Mouse (Mus musculus) c-Kit-negative CD71-positive TER-119-positive erythroid progenitor cells, embryonic 14.5 days (primary cell): ENCODE results near the gene Aaed1.

Experiments
- DNase-seq: peaks from one replicate; pipeline ENCODE4 v3.0.0-alpha.2; 2013; ENCODE audit warnings: low read depth, low spot score

The Aaed1 gene

DNA sequence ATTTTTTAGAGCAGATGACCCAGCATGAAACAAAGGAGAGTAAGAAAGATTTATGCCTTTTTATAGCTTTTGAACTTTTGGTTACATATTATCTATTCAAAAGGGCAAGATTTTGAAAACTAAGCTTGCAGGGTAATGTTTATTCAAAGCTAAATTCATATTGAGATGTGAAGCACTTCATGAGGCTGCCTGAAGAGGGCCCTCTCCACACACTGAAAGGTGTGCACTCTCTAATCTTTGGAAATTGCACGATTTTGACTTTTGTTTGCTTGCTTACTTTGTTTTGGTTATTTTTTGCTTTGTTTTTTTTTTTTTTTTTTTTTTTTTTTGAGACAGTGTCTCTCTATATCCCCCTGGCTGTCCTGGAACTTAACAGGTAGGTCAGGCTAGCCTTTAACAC, 62.1 kb downstream of the Aaed1 start:
- no peak for DNase-seq

DNA sequence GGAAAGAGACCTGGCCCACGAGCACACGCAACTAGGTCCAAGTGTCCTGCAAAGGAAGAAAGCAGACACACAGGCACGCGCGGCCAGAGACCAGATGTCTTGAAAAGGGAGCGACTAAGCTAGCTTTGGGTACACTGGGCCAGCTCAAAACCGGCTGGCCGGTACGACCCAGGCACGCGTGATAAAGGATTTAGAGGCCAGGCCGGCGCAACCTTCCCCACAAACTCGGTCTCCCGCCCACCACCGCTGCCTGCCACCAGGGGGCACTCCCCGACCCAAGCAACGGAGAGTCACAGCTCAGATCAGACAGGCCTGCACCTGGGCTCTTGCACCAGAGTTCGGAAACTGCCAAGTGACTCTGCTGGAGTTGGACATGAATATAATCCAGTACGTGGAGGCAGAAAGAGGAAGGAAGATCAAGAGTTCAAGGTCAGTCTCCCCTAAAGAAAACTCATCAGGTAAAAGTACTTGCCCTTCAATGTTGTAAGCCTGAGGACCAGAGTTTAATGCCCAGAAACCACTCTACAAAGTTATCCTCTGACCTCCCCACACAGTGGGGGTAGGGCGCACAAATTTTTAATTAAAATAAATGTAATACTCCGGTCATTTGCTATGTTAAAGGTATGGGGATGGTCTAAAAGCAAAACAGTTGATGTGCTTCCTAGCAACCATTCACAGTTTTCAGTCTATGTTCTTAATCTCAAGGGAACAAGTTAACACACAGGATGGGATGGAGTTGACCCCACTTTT, 63.6 kb downstream of the Aaed1 start:
- peak; percentile 54 for DNase-seq

DNA sequence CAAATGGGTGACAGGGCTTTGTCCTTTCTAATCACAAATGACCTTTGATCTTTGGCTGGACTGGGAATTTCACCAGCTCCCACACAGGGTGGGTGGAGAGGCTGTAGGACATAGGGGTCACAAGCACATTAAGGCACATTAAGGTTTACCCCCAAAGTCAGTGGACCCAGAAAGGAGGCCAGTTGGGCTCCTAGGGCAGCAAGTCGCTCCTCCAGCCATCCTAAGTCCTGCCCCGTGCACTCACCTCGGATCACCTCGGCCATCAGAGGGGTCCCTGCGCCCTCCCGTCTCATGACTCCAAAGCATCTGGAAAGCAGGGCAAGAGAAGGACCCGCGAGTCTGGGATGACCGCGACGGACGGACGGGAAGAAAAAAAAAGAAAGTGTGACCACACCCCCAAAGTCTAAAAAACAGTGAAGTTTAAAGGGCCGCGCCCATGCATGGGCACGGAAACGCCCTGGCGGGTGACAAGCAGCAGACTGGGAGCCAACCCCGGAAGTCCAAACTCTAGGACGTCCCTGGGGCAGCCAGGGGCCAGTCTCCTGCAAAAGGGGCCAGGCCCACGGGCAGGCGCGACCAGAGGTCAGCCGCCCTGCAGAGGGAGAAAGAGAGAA, 64.2 kb downstream of the Aaed1 start:
- DNase-seq, result peak; percentile 42

DNA sequence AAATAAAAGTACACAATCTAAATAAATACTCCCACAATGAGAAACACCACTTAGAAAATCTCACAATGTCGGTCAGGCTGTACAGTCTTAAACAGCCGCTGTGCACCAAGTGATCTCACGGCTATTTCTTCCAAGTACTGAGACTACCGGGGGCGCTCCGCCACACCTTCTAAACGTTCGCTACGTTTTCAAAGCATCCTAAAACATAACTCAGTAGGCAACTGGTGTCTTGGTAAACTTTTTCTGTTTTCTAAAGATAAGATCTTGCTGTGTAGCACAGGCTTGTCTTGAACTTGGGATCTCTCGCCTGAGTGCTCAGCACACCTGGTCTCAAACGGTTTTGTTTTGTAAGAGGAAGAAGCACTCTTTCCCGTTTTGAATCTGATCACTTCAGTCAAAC, 66.4 kb downstream of the Aaed1 start:
- DNase-seq, result no peak

DNA sequence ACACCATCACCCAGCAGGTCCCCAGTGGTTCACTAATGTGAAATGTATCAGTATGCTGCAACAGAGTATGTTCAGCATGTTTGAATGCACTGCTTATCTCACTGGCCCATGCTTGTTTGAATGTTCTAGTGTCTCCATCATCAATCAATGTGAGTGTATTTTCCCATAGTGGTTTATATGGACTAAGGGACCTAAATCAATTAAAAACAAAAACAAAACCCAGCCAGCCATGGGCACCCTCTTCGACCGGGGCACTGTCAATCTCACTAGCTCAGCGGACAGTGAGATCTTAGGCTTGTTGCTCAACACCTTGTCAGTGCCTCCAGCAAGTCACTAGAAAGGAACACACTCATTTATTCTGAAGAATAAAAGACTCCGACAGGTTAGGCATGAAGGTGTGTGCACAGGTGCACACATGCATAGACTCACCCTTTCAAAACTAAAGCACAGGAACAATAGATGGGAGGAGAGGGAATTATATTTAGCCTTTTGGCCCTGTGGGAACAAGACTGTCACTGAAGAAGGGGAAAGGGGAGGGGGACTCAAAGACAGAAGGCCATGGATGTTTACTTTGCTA, 67.7 kb downstream of the Aaed1 start:
- DNase-seq, result no peak

DNA sequence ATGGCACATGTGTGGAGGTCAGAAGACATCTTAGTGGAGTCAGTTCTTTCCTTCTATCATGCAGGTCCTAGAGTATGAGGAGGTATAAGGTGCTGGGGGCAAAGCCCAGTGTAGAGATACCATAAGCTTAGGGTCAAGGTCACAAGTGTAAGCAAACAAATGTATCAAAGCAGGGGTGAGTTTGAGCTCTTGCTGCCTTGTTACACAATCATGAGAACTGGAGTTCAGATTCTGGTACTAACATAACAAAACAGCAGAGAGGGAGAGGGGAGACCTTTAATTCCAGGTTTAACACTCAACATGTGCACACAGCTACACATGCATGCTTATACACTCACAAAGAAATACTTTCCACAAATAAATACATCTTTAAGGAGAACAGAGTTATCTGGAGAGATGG, 69.8 kb downstream of the Aaed1 start:
- DNase-seq, result no peak

DNA sequence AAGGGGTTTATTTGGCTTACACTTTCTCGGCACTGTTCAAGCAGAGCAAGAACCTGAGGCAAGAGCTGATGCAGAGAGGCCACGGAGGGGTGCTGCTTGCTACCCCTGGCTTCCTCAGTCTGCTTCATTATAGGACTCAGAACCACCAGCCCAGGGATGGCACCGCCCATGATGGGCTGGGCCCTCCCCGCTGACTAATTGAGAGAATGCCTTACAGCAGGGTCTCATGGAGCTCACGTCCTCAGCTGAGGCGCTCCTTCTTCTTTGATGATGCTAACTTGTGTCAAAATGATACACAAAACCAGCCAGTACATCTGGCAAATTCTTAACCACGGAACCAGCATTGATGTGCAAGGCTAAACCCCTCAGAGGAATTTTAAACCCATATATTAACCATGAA, 71.9 kb downstream of the Aaed1 start:
- no peak for DNase-seq

DNA sequence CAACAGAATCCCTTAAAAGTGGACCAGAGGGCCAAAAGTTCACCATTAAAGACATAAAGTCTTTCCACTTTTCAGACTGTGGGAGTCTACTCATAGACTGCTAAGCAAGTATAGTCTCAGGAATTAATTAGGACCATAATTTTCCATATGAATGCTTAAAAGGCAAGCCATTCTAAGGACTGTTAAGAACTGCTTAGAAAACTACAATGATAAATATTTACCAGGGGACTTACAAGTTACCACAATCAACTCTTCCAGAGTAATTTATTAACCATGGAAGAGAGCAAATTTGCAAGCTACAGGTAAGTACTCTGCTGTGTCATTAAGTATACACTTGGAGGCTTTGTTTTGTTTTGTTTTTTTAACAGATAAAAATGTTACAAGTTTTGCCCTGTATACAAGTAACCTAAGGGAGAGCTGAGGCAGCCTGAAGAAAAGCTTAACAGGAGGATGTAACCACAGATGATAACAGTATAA, 74.8 kb downstream of the Aaed1 start:
- DNase-seq, result no peak

DNA sequence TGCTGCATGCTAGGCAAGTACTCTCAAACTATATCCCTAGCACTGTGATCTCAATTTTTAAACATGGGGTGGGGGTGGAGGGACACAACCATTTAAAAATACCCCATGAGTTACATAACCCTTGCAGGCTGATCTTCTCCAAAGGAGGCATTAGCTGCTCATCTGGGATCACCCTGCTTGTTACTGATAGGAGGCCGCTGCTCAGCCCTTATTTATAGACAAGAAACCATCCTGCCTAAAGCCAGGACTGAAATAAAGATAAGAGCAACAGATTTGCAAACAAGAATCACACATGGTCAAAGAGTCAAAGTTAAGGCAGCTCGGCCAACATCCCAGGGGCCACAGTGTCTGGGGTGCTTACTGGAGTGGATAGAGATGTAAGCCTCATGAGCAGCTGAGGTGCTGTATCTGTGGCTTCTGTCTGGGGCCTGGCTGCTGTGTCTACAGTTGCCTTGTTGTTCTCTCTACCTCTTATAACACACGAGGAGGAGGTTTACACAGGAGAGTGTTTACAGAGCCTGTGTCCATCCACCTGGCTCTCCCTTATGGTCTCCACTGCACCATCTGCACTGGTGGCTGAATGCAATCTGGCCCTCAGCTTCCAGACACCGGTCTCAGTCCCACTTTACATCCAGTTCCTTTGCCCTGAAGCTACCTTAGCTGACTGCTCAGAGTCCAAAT, 75.4 kb downstream of the Aaed1 start:
- DNase-seq, result no peak

DNA sequence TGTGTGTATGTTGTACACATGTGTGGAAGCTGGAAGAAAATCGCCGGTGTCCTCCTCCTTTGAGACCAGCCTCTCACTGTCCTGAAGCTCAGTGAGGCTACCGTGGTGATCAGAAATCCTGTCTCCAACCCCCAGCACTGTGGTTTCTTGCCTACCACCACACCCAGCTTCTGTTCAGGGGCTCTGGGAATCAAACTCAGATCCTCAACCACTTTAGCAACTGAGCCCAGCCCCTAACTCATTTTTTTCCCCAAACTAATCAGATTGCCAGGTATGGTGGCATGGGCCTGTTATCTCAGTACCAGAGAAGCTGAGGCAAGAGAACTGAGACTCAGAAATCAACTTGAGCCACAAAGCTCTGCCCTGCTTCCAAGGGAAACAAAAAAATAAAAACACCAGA, 76.7 kb downstream of the Aaed1 start:
- DNase-seq, result no peak

DNA sequence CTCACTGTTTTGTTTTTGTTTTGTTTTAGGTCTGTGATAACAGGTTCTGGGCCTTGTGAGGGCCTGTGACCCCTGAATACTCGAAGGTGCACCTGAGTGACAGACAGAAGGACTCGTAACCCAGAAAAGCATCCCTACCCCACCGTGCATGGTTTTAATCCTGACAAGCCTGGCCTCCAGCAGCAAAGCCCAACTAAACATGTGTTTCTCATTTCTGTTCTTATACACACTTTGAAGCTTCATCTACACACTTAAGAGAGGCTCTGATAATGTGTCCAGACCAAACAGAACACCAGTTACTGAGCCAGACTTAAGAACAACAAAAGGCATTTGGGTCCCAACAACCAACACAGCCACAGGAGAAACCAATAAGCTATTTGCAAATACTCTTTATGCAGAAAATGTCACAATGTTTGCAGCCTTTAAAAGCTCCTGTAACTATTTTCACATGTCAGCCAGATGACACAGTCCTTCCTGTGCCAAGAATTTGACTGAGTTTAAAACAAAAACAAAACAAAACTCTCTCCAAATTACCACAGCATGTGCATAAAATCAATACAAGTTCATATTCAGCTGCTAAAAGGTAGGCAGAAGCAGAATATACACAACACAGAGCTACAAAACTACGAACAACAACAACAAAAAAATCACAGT, 77.3 kb downstream of the Aaed1 start:
- no peak for DNase-seq

DNA sequence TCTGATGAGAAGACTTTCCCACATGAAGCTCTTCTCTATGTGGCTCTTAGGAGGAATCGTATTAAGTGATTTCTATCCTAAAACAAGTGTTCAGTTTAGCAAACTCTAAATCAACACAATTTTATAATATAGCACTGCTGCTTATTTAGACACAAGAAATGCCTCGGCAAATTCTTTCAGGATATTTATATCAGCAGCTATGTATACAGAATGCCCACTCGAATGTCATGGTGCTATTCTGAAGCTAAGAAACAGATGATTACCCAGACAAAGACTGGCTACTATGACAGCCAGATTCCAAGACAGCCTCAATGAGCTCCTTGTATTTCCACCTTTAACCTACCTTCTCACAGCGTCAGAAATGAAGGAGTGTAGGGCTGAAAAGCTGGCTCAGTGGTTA, 79.4 kb downstream of the Aaed1 start:
- no peak for DNase-seq

DNA sequence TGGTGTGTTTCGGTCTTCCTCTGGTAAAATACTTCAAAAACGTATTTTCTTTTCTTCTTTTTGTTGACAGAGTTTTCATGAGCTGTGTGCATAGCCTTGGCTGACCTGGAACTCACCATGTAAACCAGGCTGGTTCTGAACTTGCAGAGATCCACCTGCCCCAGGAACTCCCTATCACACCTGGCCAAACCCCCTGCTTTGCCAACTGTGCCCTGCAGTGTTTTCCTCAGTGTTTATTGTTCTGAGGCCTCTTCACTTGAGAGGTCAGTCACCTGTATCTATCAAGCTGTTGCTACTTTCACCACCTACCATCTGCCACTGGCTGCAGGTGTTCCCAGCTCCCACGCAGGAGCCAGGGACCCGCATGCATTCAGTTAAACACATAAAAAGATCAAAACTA, 85.8 kb downstream of the Aaed1 start:
- DNase-seq, result no peak

DNA sequence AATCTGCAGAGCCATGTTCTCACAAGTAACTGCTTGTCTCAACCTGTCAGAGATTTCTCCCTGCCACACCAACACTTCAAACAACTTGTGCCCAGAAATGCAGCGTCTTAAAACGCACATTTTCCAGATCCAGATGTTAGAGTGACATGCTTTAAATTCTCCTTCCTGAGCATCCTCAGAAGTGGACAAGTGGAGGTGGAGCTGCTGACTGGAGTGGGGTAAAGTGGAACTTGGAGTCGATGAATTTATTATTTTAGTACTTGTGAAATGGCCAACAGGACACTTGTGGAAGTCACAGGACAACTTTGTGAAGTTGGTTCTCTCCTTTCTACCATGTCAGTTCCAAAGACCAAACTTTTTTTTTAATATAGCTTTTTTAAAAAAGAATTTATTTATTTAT, 86.8 kb downstream of the Aaed1 start:
- DNase-seq, result no peak
